Mouse (Mus musculus): ENCODE data around the gene Cd248.

GRCm38 (mm10) chr19:5107556-5108270 is 39.8 kb downstream of the Cd248 start:
- TF ChIP-seq MYOG (IDR thresholded peaks at IDR 0.05; ENCODE audit: control insufficient read depth, extremely low read depth, insufficient read length), result no peak
- TF ChIP-seq CTCF (IDR thresholded peaks at IDR 0.05; ENCODE audit: control insufficient read depth, insufficient read depth, insufficient read length), result no peak

All from C2C12 (cell line).